Mouse (Mus musculus): ENCODE measurements at regions not wholly inside any gene's neighbourhood (a gene's known extent, or its start where the extent isn't known, plus 50 kb on each side); places are given as distances from the start of the nearest gene placed in this dataset.
"Not testable (repeated sequence)": the region's sequence is repeated elsewhere in the genome, so short reads cannot be mapped to it uniquely, and the experiment has no call there.

GRCm38 (mm10) chr9:80819070-80819469, 353.8 kb upstream of the Impg1 start:
- Histone ChIP-seq H3K9ac (replicated peaks; ENCODE audit: low read length, poor library complexity, severe bottlenecking) (no peak overlapping the region), H3K4me3 (ENCODE audit: low read depth, low read length) (no peak overlapping the region), H3K9me3 (ENCODE audit: low read length) (no peaks in the 10 kb centered on the region), H3K36me3 (ENCODE audit: insufficient read depth, low read length) (no peaks in the 10 kb centered on the region), H3K27me3 (ENCODE audit: insufficient read depth, low read length) (no peaks in the 10 kb centered on the region), H3K27ac (ENCODE audit: low read depth, low read length) (no peak overlapping the region), H3K4me1 (ENCODE audit: insufficient read depth, low read length) (no peaks in the 10 kb centered on the region), H3K4me2 (ENCODE audit: low read depth, low read length, poor library complexity, severe bottlenecking) (no peak overlapping the region)
- DNase-seq (ENCODE audit: low spot score): no peak
- WGBS: 98% methylated on average over 1 of the region's 1 CpGs
- no peak for ATAC-seq (ENCODE audit: low FRiP score)
- TF ChIP-seq CTCF (IDR thresholded peaks at IDR 0.05): no peak

GRCm38 (mm10) chr9:80813921-80814320, 348.6 kb upstream of the Impg1 start:
- not testable (repeated sequence) for H3K4me2 ChIP-seq (ENCODE audit: low read depth, low read length, poor library complexity, severe bottlenecking); ATAC-seq (ENCODE audit: low FRiP score); H3K27me3 ChIP-seq (ENCODE audit: insufficient read depth, low read length); H3K27ac ChIP-seq (ENCODE audit: low read depth, low read length); DNase-seq (ENCODE audit: low spot score); H3K36me3 ChIP-seq (ENCODE audit: insufficient read depth, low read length); H3K4me3 ChIP-seq (ENCODE audit: low read depth, low read length); H3K9ac ChIP-seq (replicated peaks; ENCODE audit: low read length, poor library complexity, severe bottlenecking); H3K9me3 ChIP-seq (ENCODE audit: low read length); H3K4me1 ChIP-seq (ENCODE audit: insufficient read depth, low read length)
- 87% methylated on average over 6 of the region's 6 CpGs for WGBS

- WGBS: 77% methylated on average over 3 of the region's 3 CpGs
- Histone ChIP-seq H3K4me1 (ENCODE audit: insufficient read depth, low read length) (no peaks in the 10 kb centered on the region), H3K9ac (replicated peaks; ENCODE audit: low read length, poor library complexity, severe bottlenecking) (no peak overlapping the region), H3K27ac (ENCODE audit: low read depth, low read length) (no peak overlapping the region), H3K4me2 (ENCODE audit: low read depth, low read length, poor library complexity, severe bottlenecking) (no peak overlapping the region), H3K36me3 (ENCODE audit: insufficient read depth, low read length) (no peaks in the 10 kb centered on the region), H3K4me3 (ENCODE audit: low read depth, low read length) (no peak overlapping the region), H3K9me3 (ENCODE audit: low read length) (no peaks in the 10 kb centered on the region), H3K27me3 (ENCODE audit: insufficient read depth, low read length) (no peaks in the 10 kb centered on the region)
- DNase-seq (ENCODE audit: low spot score): peak; percentile 4
- no peak for TF ChIP-seq CTCF (IDR thresholded peaks at IDR 0.05)
- ATAC-seq (ENCODE audit: low FRiP score): no peak
Measured at GRCm38 (mm10) chr9:80791523-80791922, 326.2 kb upstream of the Impg1 start.

DNA sequence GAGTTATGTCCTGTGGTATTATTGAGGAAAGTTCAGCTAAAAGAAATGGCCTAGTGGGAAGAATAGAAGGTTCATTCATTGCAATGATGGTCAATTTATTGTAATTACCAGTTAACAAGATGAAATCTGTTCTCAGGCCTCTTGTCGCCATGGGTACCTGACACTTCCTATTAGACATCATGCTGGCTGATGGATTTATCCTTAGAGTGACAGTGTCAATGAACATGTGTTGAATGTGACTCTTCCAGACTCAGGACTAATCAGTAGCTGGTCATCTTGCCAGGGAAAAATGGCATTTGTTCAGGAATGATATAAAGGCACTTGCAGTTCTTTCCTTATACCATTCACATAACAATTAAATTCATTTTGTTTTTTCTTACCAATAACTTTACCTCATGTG, 309.3 kb upstream of the Impg1 start:
- Histone ChIP-seq H3K4me1 (ENCODE audit: insufficient read depth, low read length) (no peaks in the 10 kb centered on the region), H3K36me3 (ENCODE audit: insufficient read depth, low read length) (no peaks in the 10 kb centered on the region), H3K9me3 (ENCODE audit: low read length) (no peaks in the 10 kb centered on the region), H3K4me2 (ENCODE audit: low read depth, low read length, poor library complexity, severe bottlenecking) (no peak overlapping the region), H3K9ac (replicated peaks; ENCODE audit: low read length, poor library complexity, severe bottlenecking) (no peak overlapping the region), H3K27ac (ENCODE audit: low read depth, low read length) (no peak overlapping the region), H3K4me3 (ENCODE audit: low read depth, low read length) (no peak overlapping the region), H3K27me3 (ENCODE audit: insufficient read depth, low read length) (no peaks in the 10 kb centered on the region)
- no peak for ATAC-seq (ENCODE audit: low FRiP score)
- DNase-seq (ENCODE audit: low spot score): peak; percentile 67
- WGBS: 62% methylated on average over 1 of the region's 1 CpGs
- TF ChIP-seq CTCF (IDR thresholded peaks at IDR 0.05): no peak

GRCm38 (mm10) chr9:80735806-80736205, 270.5 kb upstream of the Impg1 start:
- not testable (repeated sequence) for H3K9me3 ChIP-seq (ENCODE audit: low read length); DNase-seq (ENCODE audit: low spot score); H3K36me3 ChIP-seq (ENCODE audit: insufficient read depth, low read length); H3K27me3 ChIP-seq (ENCODE audit: insufficient read depth, low read length); H3K4me2 ChIP-seq (ENCODE audit: low read depth, low read length, poor library complexity, severe bottlenecking); H3K9ac ChIP-seq (replicated peaks; ENCODE audit: low read length, poor library complexity, severe bottlenecking); H3K4me1 ChIP-seq (ENCODE audit: insufficient read depth, low read length); H3K27ac ChIP-seq (ENCODE audit: low read depth, low read length); ATAC-seq (ENCODE audit: low FRiP score); H3K4me3 ChIP-seq (ENCODE audit: low read depth, low read length)
- whole genome bisulfite sequencing: 96% methylated on average over 9 of the region's 9 CpGs

DNA sequence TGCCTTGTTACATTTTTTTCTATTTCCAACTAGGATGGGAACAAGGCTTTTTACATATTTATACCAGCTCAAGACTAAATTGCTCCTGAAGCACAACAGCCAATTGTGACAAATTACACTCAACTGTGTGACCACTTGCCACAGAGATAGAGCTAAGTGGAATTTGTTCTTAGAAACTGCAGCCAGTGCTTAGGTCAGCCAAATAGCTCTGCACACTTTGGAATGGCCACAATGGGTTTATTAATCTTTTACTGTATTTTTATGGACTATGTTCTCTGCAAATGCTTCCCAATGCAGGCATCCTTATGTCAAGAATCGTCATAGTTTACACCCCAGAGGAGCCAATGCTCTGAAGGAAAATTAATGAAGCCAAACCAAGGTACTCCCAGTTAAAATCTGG, 267.7 kb upstream of the Impg1 start:
- H3K4me2 ChIP-seq (ENCODE audit: low read depth, low read length, poor library complexity, severe bottlenecking): no peak overlapping the region
- H3K4me1 ChIP-seq (ENCODE audit: insufficient read depth, low read length): no peaks in the 10 kb centered on the region
- no peaks in the 10 kb centered on the region for H3K36me3 ChIP-seq (ENCODE audit: insufficient read depth, low read length)
- H3K9me3 ChIP-seq (ENCODE audit: low read length): no peaks in the 10 kb centered on the region
- no peak overlapping the region for H3K27ac ChIP-seq (ENCODE audit: low read depth, low read length)
- H3K27me3 ChIP-seq (ENCODE audit: insufficient read depth, low read length): no peaks in the 10 kb centered on the region
- WGBS: 71% methylated on average over 1 of the region's 1 CpGs
- no peak for TF ChIP-seq CTCF (IDR thresholded peaks at IDR 0.05)
- DNase-seq (ENCODE audit: low spot score): no peak
- H3K9ac ChIP-seq (replicated peaks; ENCODE audit: low read length, poor library complexity, severe bottlenecking): no peak overlapping the region
- H3K4me3 ChIP-seq (ENCODE audit: low read depth, low read length): no peak overlapping the region
- no peak for ATAC-seq (ENCODE audit: low FRiP score)

DNA sequence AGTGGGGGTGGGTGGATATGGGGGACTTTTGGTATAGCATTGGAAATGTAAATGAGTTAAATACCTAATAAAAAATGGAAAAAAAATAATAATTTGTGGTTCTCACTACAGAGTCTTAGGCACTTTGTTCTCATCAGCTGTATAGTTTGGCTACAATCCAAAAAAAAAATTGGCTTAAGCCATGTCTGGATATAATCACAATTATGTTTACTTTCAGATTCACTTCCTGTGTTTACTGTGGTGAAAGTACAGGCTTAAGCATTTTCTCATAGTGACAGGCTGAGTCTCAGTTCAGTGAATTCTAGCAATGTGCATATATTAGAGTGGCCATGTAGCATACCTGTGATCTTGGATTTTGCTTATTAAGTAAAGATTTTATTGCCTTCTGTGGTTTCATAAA, 258.4 kb upstream of the Impg1 start:
- no peak for TF ChIP-seq CTCF (IDR thresholded peaks at IDR 0.05)
- Histone ChIP-seq H3K4me3 (ENCODE audit: low read depth, low read length) (no peak overlapping the region), H3K4me2 (ENCODE audit: low read depth, low read length, poor library complexity, severe bottlenecking) (no peak overlapping the region), H3K36me3 (ENCODE audit: insufficient read depth, low read length) (no peaks in the 10 kb centered on the region), H3K4me1 (ENCODE audit: insufficient read depth, low read length) (no peaks in the 10 kb centered on the region), H3K9ac (replicated peaks; ENCODE audit: low read length, poor library complexity, severe bottlenecking) (no peak overlapping the region), H3K27me3 (ENCODE audit: insufficient read depth, low read length) (no peaks in the 10 kb centered on the region), H3K27ac (ENCODE audit: low read depth, low read length) (no peak overlapping the region), H3K9me3 (ENCODE audit: low read length) (no peaks in the 10 kb centered on the region)
- ATAC-seq (ENCODE audit: low FRiP score) (no peak), DNase-seq (ENCODE audit: low spot score) (no peak)
